Mouse (Mus musculus): ENCODE measurements at regions not wholly inside any gene's neighbourhood (a gene's known extent, or its start where the extent isn't known, plus 50 kb on each side); places are given as distances from the start of the nearest gene placed in this dataset.

GRCm38 (mm10) chr12:109662179-109662578, 62.0 kb upstream of the Rtl1 start:
- no peak for DNase-seq
- intact Hi-C loops (cut with DNase I): no loop called here

GRCm38 (mm10) chr12:109674766-109675165, 74.6 kb upstream of the Rtl1 start:
- intact Hi-C loops (cut with DNase I): no loop called here
- no peak for DNase-seq

GRCm38 (mm10) chr12:109694046-109694445, 93.9 kb upstream of the Rtl1 start:
- intact Hi-C loops (cut with DNase I): no loop called here
- DNase-seq: no peak

- intact Hi-C loops (cut with DNase I): no loop called here
Measured at GRCm38 (mm10) chr12:109694801-109695430, 94.8 kb upstream of the Rtl1 start.

GRCm38 (mm10) chr12:109706820-109707219, 106.7 kb upstream of the Rtl1 start:
- DNase-seq: no peak
- intact Hi-C loops (cut with DNase I): no loop called here

More at GRCm38 (mm10) chr12:109694801-109695430, 94.8 kb upstream of the Rtl1 start:
- DNase-seq: no peak

- DNase-seq: no peak
- intact Hi-C loops (cut with DNase I): no loop called here
Measured at GRCm38 (mm10) chr12:109709661-109710060, 109.5 kb upstream of the Rtl1 start.

GRCm38 (mm10) chr12:109711392-109711791, 111.3 kb upstream of the Rtl1 start:
- intact Hi-C loops (cut with DNase I): no loop called here

GRCm38 (mm10) chr12:109711946-109712345, 111.8 kb upstream of the Rtl1 start:
- no peak for DNase-seq
- intact Hi-C loops (cut with DNase I): no loop called here

More at GRCm38 (mm10) chr12:109711392-109711791, 111.3 kb upstream of the Rtl1 start:
- no peak for DNase-seq

GRCm38 (mm10) chr12:109712386-109712785, 112.3 kb upstream of the Rtl1 start:
- no peak for DNase-seq
- intact Hi-C loops (cut with DNase I): no loop called here

- intact Hi-C loops (cut with DNase I): no loop called here
- no peak for DNase-seq
Measured at GRCm38 (mm10) chr12:109713041-109713440, 112.9 kb upstream of the Rtl1 start.

GRCm38 (mm10) chr12:109714061-109714460, 113.9 kb upstream of the Rtl1 start:
- intact Hi-C loops (cut with DNase I): no loop called here
- no peak for DNase-seq

- no peak for DNase-seq
- intact Hi-C loops (cut with DNase I): no loop called here
Measured at GRCm38 (mm10) chr12:109716991-109717390, 116.9 kb upstream of the Rtl1 start.

- intact Hi-C loops (cut with DNase I): no loop called here
- no peak for DNase-seq
Measured at GRCm38 (mm10) chr12:109718036-109718435, 117.9 kb upstream of the Rtl1 start.

- intact Hi-C loops (cut with DNase I): no loop called here
Measured at GRCm38 (mm10) chr12:109738201-109738600, 138.1 kb upstream of the Rtl1 start.

GRCm38 (mm10) chr12:109738911-109739310, 138.8 kb upstream of the Rtl1 start:
- intact Hi-C loops (cut with DNase I): no loop called here
- DNase-seq: no peak

More at GRCm38 (mm10) chr12:109738201-109738600, 138.1 kb upstream of the Rtl1 start:
- no peak for DNase-seq

- intact Hi-C loops (cut with DNase I): no loop called here
- DNase-seq: no peak
Measured at GRCm38 (mm10) chr12:109742486-109742885, 142.4 kb upstream of the Rtl1 start.

- intact Hi-C loops (cut with DNase I): no loop called here
- DNase-seq: no peak
Measured at GRCm38 (mm10) chr12:109743036-109743650, 143.0 kb upstream of the Rtl1 start.

GRCm38 (mm10) chr12:109744186-109744585, 144.1 kb upstream of the Rtl1 start:
- intact Hi-C loops (cut with DNase I): no loop called here
- DNase-seq: no peak

GRCm38 (mm10) chr12:109745731-109746484, 145.8 kb upstream of the Rtl1 start:
- no peak for DNase-seq
- intact Hi-C loops (cut with DNase I): no loop called here

- DNase-seq: no peak
- intact Hi-C loops (cut with DNase I): no loop called here
Measured at GRCm38 (mm10) chr12:109747201-109747600, 147.1 kb upstream of the Rtl1 start.

- no peak for DNase-seq
- intact Hi-C loops (cut with DNase I): no loop called here
Measured at GRCm38 (mm10) chr12:109747776-109748175, 147.6 kb upstream of the Rtl1 start.

Measured in heart, postnatal 14 days (tissue).